Mouse (Mus musculus) cerebellum, postnatal 4 days (tissue): ENCODE results near the gene Mad2l2.

Experiments
- DNase-seq, 2 experiments: peaks; one replicate each; pipeline ENCODE4 v3.0.0; 2022; ENCODE audit warnings: low spot score in 2 of 2, mixed read lengths in 1 of 2

Mad2l2 gene

DNA sequence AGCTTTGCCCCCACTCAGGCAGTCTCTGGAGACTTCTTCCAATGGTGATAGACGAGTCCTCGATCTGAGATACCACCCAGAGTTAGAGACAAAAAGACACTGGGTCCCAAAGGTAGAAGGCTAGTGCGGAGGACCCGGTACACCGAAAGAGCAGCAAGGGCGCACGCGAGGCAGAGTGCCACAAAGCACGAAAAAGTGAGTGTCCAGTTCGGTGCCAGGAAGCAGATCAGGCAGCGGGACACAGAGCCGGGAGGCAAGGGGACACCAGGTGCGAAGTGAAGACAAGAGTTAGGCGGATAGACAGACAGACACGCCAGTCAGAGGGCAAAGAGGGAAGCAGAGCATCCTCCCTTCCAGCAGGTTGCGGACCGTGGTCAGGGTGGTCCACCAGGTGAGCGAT lies at the start of gene Mad2l2:
Gene Mad2l2, plus strand, starts transcription at position 252 of the 400 bp plus-strand sequence.
- DNase-seq: no peak

DNA sequence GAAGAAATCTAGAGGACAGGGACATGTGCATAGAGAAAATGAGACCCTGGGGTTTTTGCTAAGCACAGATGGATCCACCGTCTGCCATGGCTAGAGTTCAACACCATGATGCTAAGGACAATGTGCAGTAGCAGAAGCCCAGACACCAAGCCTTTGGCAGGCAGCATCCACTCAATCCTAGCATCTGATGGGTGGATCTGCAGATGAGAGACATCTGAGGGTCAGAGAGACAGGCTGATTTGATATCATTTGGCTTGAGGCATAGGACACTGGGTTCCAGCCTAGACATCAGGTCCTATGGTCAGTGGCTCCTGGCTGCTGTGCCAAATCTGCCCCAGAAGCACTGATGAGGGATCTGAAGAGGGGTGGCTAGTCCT lies 49.6 kb upstream of the Mad2l2 start:
- no peak for DNase-seq

DNA sequence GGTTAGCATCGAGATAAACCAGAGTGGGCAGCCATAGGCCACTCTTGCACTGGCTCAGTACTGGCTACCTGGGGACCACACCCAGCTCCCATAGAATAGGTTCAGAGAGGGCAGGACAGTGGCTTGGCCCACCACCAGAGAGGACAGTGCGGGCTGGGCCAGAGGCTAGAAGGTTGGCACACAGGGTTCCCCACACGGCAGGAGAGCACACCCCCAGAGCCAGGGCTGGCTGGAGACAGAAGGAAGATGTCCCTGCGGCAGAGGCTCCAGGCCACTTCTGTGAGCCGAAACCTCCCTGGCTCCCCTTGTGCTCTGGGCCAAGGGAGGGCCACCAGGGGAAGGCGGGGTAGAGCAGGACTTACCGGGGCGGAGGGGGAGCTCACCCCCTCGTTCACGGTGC lies 49.0 kb upstream of the Mad2l2 start:
- no peak for DNase-seq

DNA sequence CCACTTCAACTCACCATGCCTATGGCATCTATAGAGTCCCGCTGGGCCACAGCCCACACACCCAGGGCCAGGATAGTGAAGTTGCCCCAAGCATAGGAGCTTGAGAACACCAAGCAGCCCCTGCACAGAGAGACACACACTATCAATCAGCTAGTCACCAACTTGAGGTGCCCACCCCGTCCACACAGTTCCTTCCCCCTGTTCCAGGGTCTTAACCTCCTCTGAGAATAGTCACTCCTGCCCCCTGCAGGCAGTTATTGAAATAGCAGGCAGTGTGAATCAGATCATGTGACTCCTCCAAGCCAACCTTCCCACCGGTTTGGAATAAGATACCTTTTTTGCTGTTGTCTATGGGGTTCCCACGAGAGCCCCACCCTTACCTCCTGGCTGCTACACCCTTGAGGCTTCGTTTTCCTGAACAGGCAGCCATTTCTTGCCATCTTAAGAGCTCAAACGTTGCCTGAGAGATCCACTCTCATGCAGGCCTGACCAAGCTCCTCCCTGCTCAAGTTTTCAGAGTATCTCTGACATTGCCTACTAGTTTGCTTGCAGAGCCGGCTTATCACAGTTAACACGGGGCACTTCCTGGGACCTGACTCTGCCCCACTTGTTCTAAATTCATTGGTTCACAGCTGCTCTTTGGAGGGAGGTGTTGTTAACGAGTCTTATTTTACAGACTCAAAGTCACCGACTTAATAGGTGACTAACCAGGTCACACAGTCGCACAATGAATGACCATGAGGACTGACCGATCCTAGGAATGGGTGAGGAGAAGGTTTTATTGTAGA lies 47.7 kb upstream of the Mad2l2 start:
- DNase-seq: peak; percentile 51 to 66

DNA sequence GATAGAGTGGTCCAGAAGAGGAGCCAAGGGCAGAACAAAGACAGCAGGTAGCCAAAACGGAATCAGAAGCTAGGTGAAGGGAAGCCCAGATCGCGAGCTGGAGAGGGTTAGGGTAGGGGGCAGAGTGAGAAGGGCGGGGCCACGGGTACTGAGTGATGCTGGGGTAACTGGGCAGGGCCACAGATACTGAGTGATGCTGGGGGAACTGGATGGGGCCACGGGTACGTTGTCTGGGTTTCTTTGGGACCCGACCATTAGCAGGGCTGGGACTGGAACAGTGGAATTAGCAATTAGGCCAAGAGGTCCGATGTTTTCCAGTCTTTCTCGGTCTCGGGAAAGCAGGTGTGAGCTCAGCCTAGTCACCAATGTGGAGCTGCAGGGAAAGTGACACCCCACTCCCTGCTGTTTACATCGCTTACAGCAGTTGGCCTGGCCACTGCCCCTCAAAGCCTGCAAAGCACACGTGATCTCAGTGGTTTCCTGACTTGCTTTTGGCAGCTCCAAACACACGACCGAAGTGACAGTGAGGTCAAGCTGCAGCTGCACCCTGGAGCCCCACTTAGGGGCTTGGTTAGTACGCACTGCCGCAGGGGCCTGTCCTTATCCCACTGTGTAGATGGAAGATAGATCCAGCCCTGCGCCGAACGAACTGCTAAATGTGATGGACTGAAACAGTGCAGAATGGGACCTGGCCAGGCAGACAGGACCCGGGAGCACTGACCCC lies 46.8 kb upstream of the Mad2l2 start:
- DNase-seq: no peak

DNA sequence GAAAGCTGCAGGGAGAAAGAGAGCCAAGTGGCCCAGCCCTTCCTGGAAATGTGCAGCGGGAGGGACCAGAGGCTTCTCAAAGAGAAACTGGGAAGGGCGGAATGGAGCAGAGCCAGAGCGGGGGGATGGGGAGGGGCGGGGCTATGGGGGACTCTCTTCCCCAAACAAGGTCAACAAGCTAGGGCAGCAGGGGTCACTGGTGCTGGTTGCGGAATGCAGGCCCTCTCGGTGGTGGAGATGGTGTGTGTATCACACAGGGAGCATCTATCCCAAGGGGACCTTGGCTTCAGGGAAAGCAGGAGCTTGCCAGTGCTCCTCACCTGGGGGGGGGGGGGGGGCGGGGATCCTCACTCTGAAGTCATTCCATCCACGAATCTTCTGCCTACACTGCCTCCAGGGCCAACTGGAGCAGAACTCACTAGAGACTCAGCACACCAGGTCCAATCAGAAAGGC lies 45.9 kb upstream of the Mad2l2 start:
- DNase-seq: no peak

DNA sequence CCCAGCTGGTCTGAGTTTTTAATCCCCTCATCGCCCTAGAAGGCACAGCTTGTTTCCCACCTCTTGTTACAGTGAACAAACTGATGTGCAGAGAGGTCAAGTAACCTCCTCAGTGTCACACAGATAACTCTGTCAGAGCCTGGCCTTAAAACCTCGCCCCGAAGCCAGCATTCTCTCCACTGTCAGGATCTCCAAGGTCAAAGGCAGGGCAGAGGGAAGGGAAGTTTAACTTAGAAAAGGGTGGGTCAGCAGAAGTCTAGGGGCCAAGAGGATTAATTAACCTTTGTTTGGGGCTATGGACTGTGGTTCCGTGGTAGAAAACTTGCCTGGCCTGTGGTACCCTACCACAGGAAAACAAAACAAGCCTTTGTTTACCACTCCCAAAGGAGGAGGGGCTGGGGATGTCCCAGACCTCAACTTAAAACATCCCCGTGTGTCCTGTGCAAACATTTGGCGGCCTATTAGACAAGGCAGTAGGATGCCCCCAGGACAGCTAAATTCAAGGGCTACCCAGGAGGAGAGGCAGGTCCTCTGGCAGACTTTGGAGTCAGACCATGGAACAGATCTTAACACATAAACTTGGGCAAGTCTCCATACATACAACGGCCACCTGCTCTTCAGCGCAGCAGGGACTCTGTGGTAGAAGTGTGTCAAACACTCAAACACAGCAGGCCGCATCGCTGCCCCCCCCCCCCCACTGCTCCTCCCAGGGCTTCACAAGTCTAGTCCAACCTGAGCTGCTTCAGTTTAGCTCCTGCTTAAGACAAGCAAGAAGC lies 44.9 kb upstream of the Mad2l2 start:
- DNase-seq: no peak

DNA sequence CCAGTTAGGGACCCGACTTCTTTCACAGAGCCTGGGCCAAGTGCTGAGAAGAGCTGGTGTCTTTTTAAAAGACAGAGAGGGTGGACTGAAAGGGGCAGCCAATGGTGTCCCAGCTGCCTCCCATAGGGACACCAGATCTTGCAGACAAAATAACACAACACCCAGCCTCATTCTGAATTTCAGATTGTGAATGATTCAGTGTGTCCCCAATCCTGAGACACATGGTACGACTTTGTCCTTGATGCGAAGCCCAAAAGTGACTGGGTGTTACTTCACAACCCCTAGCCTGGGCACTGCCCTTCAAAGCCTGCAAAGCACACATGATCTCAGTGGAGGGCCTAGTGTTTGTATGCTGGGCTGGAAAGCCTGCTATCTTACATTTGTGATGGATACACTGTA lies 44.3 kb upstream of the Mad2l2 start:
- DNase-seq: no peak

DNA sequence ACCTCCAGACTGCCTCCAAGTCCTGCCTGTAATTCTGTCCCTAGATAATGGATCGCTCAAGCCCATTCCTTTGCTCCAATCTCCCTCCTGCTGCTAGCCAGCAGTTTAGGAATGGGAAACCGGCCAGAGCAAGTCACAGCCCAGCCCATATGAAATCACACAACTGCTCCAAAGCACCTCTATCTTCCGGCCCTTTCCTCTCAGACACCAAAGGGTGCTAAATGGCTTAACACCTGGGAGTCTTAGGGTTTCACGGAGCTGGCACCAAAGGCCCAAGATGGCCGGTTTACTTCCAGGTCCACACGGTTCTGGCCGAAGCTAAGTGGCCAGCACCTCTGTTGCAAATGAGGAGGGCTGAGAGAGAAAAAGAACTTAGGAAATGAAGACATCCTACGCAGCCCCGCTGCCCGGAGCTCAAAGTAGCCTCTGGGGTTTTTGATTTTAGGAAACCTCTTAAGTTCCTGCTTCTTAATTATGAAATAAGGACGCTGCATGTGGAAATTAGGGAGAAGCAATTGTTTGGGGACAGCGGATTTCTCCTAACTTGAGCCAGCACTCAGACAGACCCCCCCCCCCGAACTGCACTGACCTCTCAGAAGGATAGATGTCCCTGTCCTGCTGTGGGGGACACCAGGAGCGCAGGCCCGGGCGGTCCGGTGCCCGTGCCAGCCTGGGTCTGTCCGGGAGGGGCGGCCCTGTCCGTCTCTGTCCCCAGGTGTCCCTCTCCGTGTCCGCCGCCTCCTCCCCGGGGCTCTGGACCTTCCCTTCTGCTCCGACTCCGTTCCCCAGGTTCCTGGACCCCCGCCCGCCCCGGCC lies 42.9 kb upstream of the Mad2l2 start:
- no peak for DNase-seq

DNA sequence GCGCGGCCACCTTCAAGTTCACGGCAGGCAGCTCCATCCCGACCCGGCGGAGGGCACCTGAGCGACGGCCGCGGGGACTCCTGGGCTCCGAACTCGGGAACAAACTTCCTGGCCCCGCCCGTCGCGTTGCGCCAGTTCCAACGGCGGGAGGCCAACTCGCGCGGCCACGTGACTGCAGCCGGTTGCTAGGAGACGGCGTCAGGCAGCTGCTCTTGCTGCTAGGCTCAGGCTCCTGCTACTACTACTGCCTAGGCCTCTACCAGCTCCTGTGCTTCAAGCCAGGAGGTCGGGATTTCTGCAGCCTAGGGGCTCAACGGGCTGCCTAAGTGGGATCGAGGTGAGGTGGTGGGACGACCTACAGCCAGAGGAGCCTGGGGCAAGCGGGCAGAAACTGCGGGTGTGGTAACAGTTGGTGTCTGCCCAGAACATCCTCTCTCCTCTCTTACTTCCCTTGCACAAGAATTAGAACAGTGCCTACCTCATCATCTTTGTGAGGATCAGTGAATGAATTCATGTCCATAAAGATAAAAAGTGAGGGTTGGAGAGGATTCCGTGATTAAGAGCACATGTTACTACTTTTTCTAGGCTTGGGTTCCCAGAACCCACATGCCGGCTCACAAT lies 42.2 kb upstream of the Mad2l2 start, which contains the start of gene Agtrap:
Gene Agtrap, minus strand, starts transcription at position 125 of the 621 bp plus-strand sequence.
- peak; percentile 89 to 91 for DNase-seq

DNA sequence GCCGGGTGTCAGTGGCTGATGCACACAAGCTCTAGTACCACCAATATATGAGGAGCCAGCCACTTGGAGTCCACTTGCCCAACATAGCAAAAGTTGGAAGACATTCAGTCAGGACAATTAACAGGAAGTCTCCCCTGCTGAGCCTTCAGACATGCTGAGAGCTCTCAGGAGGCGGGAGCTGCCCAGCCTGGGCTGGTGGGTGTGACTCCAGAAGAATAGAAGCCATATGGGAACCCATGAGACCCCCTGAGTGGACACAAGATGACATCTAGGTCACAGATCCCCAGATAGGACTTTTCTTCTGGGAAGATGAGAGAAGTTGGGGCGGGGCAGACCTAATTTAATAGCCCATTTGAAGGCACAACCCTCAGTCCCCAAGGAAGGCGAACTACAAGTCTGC lies 41.0 kb upstream of the Mad2l2 start:
- no peak for DNase-seq

DNA sequence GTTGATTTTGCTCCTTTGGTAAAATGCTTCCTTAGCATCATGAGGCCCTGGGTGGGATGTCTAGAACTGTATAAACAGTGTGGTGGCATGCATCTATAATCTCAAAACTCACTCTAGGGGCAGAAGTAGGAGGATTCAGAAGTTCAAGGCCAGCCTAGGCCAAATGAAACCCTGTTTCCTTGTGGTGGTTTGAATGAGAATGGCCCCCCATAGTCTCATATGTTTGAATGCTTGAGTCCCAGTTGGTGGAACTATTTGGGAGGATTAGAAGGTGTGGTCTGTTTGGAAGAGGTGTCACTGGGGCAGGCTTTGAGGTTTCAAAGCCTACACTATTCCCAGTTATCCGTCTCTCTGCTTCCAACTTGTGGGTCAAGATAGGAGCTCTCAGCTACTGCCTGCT lies 39.0 kb upstream of the Mad2l2 start:
- no peak for DNase-seq

DNA sequence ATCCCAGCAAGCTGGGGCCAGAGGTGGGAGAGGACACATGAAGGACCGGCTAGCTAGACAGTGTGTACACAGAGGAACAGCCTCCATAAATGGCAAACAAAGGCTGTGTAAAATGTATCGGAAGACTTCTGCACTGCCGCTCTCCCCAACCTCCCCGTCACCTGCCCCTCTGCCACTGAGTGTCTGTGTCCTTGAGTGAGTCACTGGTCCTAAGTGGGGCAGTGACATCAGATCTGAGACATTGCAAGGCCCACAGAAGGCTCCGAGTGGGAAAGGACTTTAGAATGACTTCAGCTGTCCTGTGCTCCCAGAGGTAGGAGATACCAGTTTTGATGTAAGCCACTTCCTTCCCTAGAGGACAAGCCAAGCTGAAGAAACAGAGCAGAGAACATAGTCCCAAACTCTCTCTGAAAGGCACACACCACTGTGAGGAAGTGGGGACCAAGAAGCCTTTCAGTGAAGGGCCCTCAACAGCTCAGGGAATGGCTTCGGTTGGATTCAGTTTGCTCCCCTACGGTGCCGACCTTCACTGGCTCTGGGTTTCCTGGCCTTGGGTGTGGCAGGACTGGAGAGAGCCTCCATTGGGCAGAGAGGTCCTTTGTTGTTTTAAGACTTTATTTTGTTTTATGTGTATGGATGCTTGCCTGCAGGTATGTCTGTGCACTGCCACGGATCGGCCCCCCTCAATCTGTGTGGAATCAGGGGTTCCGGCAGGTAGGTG lies 37.5 kb upstream of the Mad2l2 start:
- DNase-seq: no peak

DNA sequence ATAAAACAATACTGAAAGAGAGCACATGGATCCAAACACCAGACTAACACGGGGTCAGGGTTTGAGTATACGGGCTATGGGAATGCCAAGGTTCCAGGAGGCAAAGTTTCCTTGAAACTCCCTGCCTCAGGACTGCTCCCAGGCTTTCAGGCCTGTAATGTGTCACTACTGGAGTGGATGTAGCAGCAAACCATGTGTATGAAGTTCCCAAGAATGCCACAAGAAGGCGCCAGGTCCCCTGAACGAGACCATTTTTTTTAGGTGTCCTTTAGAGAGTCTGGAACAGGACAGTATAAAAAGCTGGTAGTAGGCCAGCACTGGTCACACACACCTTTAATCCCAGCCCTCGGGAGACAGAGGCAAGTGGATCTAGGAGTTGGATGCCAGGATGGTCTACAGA lies 36.0 kb upstream of the Mad2l2 start:
- DNase-seq: no peak

DNA sequence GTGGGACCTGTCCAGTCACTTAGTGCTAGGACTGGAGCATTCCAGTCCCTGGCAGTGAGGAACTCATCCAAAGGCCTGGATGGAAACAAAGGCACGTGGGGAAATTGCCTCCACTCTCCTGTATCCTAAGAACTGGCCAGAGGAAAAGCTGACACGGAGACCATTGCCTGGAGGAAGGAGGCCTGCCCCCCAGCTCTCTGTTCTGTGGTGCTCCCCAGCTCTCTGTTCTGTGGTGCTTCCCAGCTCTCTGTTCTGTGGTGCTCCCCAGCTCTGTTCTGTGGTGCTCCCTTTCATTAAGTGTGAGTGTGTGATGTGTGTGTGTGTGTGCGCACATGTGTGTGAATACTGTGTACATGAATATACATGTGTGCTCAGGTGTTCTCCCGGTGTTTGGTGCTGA lies 35.1 kb upstream of the Mad2l2 start:
- no peak for DNase-seq

DNA sequence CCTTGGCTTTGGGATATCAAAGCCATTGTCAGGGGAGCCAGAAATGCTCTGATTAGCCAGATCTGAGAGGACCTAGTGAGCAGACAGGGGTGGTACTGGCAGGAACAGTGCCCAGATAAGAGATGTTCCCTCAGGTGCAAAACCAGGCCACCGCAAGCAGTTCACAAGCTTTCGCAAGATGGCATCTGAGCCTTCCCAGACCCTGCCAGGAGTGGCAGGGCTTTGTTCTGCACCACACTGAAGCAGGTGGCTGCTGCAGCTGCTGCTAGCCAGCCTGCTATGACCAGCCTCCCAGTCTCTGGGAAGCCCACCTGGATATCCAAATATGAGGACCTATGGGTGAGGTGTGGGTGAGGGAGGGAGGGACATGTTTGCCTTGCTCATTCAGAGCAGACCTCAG lies 32.2 kb upstream of the Mad2l2 start:
- no peak for DNase-seq

DNA sequence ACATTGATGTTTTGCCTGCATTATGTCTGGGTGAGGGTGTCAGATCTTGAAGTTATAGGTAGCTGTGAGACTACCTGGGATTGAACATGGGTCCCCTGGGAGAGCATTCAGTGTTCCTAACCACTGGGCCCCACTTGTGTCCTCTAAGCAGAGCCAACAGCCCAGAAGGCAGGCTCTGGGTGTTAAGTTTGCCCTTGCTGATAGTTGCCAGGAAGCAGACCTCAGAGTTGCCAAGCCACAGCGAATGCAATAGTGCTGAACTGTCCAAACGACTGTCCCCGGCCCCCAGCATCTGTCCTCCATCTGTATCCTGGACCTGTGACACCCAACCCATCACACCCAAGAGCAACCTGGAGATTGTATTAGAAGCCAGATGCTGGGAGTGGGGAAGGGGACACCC lies 31.5 kb upstream of the Mad2l2 start:
- no peak for DNase-seq

DNA sequence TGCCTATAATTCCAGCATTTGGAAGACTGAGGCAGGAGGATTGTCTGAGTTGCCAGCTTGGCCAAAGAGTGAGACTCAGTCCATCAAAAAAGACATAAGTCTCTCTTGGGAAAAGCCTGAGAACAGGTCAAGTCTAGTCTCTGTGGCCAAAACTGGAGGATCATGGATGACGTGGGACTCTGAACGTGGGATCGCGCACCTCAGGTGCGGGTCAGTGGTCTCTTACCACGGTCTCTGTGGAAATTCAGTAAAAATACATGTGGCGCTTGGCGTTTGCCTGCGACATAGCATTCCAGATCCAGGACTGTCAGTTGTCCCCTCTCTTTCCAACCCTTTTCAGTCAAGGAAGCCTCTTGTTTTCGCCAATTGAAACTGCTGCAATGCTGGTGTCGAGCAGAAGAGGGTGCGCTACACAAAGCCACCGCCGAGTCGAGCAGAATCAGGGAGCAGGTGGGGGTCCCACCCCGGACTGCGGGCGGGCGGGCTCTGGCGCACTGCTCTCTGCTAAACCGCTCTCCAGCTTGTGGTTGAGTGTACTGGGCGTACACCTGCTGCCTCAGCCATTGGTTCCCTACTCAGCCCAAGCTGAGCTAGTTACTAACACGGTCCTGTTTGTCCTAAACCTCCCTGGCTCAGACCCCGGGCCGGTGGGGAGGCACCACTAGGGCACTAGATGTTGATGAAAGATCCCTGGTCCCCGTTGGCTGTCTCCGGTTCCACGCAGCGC lies 28.2 kb upstream of the Mad2l2 start:
- peak; percentile 65 to 80 for DNase-seq

DNA sequence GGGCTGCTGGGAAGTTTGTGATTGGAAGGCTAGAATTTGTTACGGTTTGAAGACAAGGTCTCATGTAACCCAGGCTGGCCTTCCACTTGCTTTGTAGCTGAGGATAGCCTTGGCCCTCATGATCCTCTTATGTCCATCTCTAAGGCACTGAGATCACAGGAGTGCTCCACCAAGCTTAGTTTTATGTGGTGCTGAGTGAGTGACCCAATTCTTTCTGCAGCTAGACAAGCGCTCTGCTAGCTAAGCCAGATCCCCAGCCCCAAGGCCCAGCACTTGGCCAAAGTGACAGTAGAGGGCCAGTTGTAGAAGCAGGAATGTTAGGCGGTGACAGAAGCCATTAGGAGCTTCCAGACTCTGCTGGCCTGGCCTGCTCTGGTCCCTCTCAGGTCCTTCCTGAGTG lies 26.0 kb upstream of the Mad2l2 start:
- DNase-seq: no peak
